Mouse (Mus musculus): ENCODE measurements around the gene Nmur1.

GRCm38 (mm10) chr1:86400096-86400754 lies 25.8 kb downstream of the Nmur1 start:
- TF ChIP-seq CTCF (IDR thresholded peaks at IDR 0.05; ENCODE audit: insufficient read depth, low read length) (no peak), POLR2A (IDR thresholded peaks at IDR 0.05; ENCODE audit: borderline replicate concordance, extremely low read depth, low read depth, low read length) (no peak)
